Mouse (Mus musculus) heart, embryonic 15.5 days (tissue): Measurements from ENCODE around the gene Cuedc2. TPM values are rescaled to one million over a fixed set of nuclear protein-coding genes. Genes with fewer than 3 reads are reported as not detected.
A peak's percentile ranks its signal among the peaks of the same experiment; 100 is the strongest.

ENCODE experiments used
- ATAC-seq: fragments of 200-750 bp; cut with Nextera tagmentation; replicated peaks from 2 replicates; pipeline ENCODE4 v1.8.0; 2017; ENCODE audit warnings: low read depth, moderate TSS enrichment; ENCODE audit not compliant: insufficient number of reproducible peaks, insufficient read depth, low FRiP score
- H3K27ac ChIP-seq: fragments of 300-500 bp; sonication (generic); 2 replicates; pipeline ENCODE4 v1.5.1; 2015; ENCODE audit warnings: mild to moderate bottlenecking, inconsistent platforms
- H3K27me3 ChIP-seq: fragments of 300-500 bp; sonication (generic); 2 replicates; pipeline ENCODE4 v1.6.1; 2015; ENCODE audit warnings: inconsistent platforms
- H3K36me3 ChIP-seq: fragments of 300-500 bp; sonication (generic); 2 replicates; pipeline ENCODE4 v1.6.1; 2015; ENCODE audit warnings: mild to moderate bottlenecking, inconsistent platforms
- H3K4me1 ChIP-seq: fragments of 300-500 bp; sonication (generic); replicated peaks from 2 replicates; pipeline ENCODE4 v1.6.1; 2015; ENCODE audit warnings: inconsistent platforms
- H3K4me2 ChIP-seq: fragments of 300-500 bp; sonication (generic); 2 replicates; pipeline ENCODE4 v1.6.1; 2015; ENCODE audit warnings: inconsistent platforms, mild to moderate bottlenecking, moderate library complexity
- H3K4me3 ChIP-seq: fragments of 300-500 bp; sonication (generic); 2 replicates; pipeline ENCODE4 v1.5.1; 2015; ENCODE audit warnings: mild to moderate bottlenecking, inconsistent platforms
- H3K9ac ChIP-seq: fragments of 300-500 bp; sonication (generic); 2 replicates; pipeline ENCODE4 v1.6.1; 2015; ENCODE audit warnings: mild to moderate bottlenecking, inconsistent platforms
- H3K9me3 ChIP-seq: fragments of 300-500 bp; sonication (generic); replicated peaks from 2 replicates; pipeline ENCODE4 v1.6.1; 2016; ENCODE audit warnings: inconsistent platforms
- WGBS: fragments of 180-500 bp; shearing (Covaris S2); methylation state at CpG from one replicate; pipeline ENCODE4 v1.1.7; 2015; ENCODE audit warnings: mixed read lengths; 5-methylcytosine and 5-hydroxymethylcytosine counted together
- polyA plus RNA-seq: library from polyadenylated mRNA; unstranded; fragments of >200 nt; fragmentation: Nextera tagmentation; extraction: Ambion mirVana; gene quantifications from 2 replicates; pipeline ENCODE4 v1.2.1, GENCODE M21; 2015

Gene Cuedc2
- polyA plus RNA-seq, 1 experiment from 2014 or later: 118 TPM

DNA sequence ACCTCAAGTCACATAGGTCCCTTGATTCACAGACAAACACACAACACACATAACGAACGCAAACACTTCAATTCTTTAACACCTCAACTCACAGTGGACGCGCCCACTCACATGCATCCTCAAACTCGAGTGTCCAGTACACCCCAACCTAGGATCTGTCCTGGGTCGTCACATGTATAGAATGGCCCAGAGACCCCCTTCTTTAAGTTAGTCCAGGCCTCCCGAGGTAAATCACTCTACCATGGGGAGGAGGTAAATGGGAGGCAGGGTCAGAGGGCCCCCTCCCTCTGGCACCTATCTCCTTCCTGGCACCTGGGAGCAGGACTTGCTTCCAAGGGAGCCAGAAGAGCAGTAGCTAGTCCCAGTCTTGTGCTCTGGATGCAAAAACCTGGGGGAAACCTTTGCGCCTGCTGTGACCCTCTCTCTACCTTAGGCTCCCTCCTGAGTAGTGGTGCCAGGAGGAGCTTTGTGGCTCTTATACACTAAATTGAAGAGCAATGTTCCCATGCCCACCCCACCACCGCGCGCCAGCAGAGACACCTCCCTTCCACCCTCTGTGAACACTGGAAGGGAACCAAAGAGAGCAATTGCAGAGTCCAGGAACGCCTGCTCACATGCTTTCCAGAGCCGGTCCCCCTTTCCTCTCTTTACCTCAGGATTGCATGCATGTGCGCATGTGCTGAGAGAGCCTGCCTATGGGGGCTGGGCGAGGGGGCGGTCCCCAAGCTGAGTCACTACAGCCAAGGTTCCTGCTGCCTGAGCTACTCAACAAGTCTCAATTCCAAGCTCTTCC, 19.7 kb downstream of the Cuedc2 start:
- H3K4me3 ChIP-seq: peak overlapping the region; percentile 53
- no peak for ATAC-seq
- H3K27me3 ChIP-seq: peaks cover 95% of the 10 kb centered on the region
- no peak overlapping the region for H3K9ac ChIP-seq
- H3K4me1 ChIP-seq: peaks cover 45% of the 10 kb centered on the region
- no peaks in the 10 kb centered on the region for H3K9me3 ChIP-seq
- H3K36me3 ChIP-seq: no peaks in the 10 kb centered on the region
- H3K4me2 ChIP-seq: peak overlapping the region; percentile 36
- WGBS: 10% methylated on average over 16 of the region's 16 CpGs
- no peak overlapping the region for H3K27ac ChIP-seq

DNA sequence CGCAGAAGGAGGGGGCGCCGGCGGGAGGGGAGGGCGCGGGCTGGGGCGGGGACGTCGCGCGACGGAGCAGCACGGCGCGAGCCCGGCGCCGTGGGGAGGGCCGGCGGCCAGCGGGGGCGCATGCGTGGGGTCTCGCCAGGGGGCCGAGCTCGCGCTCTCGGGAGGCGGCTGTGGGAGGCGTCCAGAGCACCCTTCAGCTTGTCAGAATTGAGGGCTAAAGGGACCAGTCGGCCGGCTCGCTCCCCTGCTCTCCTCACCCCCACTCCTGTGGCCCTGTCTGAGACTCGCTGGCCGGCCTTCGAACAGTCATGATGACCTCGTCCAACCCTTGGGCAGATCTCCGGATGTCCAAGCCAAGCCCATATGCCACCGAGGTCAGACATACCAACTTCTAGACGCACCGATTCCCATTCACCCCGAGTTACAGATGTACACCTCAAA, 20.5 kb downstream of the Cuedc2 start:
- Histone ChIP-seq H3K9me3 (no peaks in the 10 kb centered on the region), H3K27ac (no peak overlapping the region), H3K36me3 (no peaks in the 10 kb centered on the region), H3K27me3 (peaks cover 95% of the 10 kb centered on the region), H3K4me3 (peak overlapping the region; percentile 53), H3K4me1 (peaks cover 45% of the 10 kb centered on the region), H3K9ac (peak overlapping the region; percentile 39), H3K4me2 (peak overlapping the region; percentile 84)
- 2% methylated on average over 33 of the region's 42 CpGs for WGBS
- ATAC-seq: peak; percentile 36

DNA sequence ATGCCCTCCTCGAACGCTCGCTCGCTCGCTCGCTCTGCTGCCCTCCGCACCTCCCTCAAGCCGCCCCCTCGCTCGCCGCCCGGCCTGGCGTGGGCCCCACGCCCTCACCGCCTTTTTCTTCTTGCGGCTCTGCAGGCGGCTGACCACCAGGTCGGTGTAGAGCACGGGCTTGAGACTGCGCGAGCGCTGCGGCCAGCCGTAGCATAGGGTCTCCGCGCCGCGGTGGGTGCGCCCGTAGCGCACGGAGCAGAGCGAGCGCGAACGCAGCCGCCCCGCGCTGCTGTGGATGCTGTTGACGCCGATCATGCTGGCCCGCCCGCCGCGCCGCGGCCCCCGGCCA, 21.0 kb downstream of the Cuedc2 start:
- H3K27ac ChIP-seq: no peak overlapping the region
- peak overlapping the region; percentile 53 for H3K4me3 ChIP-seq
- peaks cover under 1% of the 10 kb centered on the region; the same call in 1 of the 2 replicates for H3K36me3 ChIP-seq
- peak overlapping the region; percentile 39 for H3K9ac ChIP-seq
- WGBS: 1% methylated on average over 39 of the region's 48 CpGs
- peak; percentile 11; the same call in 1 of the 2 replicates for ATAC-seq
- H3K9me3 ChIP-seq: no peaks in the 10 kb centered on the region
- H3K27me3 ChIP-seq: peaks cover 93% of the 10 kb centered on the region
- peaks cover 45% of the 10 kb centered on the region for H3K4me1 ChIP-seq
- H3K4me2 ChIP-seq: peak overlapping the region; percentile 84

DNA sequence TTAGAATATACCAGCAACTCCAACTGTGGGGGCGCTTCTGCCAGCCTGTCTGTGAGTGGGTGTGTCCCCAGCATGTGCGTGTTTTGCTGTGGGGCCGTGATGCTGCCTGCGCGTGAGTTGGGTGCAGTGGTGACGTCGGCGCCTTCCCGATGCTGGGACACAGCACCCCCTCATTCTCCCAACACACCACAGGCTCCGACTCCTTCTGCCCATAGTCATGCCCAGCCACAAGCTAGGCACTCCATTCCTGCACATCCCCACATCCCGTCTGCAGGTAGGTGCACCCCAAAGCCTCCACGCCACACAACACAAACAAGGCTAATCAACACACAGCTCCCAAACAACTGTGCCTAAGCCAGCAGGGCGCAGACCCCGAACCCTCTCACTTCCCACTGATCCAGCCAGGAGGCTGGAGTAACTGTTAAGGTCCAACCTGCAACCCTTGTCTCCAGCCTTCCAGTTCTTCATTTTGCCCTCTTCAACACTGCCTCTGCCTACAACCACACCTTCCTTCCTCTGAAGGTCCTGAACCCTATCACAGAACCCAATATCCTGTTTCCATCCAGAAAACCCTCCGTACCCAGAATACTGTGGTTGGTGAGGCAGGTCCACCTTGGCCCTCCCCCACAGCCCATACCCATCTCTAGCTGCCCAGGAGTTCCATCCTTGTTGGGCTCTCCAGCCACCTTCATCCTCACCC, 21.5 kb downstream of the Cuedc2 start:
- 0 out of 2 replicates have a peak overlapping the region, but pooled peaks have one; percentile 39 for H3K9ac ChIP-seq
- WGBS: 34% methylated on average over 15 of the region's 15 CpGs

DNA sequence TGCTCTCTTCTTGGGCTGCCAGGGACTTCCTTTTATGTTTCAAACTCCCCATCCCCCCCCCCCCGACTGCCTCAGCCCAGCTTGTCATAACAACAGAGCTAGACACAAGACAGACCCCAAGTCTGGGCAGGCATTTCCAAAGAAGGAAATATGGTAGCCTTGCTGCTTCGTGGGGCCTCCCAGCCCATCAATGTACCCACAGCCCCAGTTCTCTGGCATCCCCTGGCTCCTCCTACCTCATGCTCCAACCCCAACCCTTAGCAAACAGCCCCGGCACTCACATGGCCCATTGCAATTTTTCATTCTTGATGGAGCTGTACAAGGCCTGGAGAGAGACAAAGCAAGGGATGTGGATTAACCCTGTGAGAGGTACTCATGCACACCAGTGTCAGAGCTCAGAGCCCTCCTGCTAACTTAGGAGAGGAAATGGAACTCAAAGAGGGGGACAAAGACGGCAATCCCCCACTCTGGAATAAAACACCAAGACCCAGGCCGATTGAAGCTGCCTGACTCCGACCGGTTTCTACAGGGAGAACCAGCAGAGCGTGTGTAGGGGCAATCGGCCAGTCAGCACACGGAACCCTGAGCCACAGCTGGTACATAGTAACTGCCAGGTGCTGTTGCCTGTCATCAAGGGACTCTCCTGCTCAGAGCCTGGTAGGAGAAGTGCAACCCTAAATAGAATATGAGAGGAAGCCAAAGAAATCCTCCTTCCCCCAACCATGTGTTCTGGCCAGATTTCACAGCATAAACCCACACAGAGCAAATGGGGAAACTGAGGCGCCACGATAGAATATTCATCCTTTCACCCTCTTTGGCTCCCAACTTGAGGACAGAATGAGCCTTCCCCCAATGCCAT, 22.5 kb downstream of the Cuedc2 start:
- WGBS: 39% methylated on average over 12 of the region's 12 CpGs
- Histone ChIP-seq H3K9me3 (no peaks in the 10 kb centered on the region), H3K27ac (no peak overlapping the region), H3K36me3 (peaks cover 16% of the 10 kb centered on the region), H3K4me1 (peaks cover 42% of the 10 kb centered on the region), H3K27me3 (peaks cover 86% of the 10 kb centered on the region), H3K9ac (no peak overlapping the region), H3K4me3 (no peak overlapping the region), H3K4me2 (0 out of 2 replicates have a peak overlapping the region, but pooled peaks have one; percentile 84)
- no peak for ATAC-seq

More for the DNA sequence above, 21.5 kb downstream of the Cuedc2 start:
- ATAC-seq: no peak
- peaks cover 6% of the 10 kb centered on the region; the same call in 1 of the 2 replicates for H3K36me3 ChIP-seq
- peaks cover 45% of the 10 kb centered on the region for H3K4me1 ChIP-seq
- no peak overlapping the region for H3K27ac ChIP-seq
- H3K9me3 ChIP-seq: no peaks in the 10 kb centered on the region
- H3K27me3 ChIP-seq: peaks cover 90% of the 10 kb centered on the region
- peak overlapping the region; percentile 53 for H3K4me3 ChIP-seq
- H3K4me2 ChIP-seq: peak overlapping the region; percentile 84

DNA sequence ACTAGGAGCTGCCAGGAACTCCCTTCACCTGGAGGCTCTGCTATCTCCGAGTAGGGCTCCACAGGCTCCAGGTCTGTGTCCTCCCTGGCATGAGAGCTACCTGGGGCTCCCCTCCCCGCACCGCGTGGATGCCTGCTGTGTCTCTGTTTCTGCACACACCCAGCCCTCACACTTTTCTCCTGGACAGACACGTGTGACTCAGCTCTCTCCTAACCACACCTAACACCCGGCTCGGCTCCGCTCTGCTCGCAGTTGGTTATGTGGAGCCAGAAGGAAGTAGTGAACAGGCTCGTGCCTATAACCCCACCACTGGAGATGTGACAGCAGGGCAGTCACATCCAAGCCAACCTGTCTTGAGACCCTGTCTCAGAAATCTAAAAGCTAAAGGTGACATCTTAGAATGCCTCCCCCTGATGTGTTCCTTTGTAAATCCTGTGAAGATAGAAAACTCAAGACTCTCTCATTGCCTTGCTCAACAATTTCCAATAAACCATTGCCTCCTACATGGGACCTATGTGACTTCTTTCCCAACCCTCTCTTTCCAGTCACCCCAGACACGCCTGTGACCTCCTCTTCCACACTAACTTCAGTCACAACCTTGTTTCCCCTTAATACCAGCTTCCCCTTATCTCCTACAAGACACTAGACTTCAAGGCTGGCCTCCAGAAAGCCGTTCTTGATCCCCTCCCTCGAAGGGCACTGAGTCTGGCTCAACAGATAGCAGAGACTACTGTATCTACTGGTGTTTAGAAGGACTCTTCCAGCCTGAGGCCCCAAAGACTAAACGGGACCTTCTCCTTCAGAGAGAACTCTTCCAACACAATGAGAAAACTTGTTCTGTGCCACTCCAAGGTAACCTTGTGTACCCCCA, 23.4 kb downstream of the Cuedc2 start:
- H3K4me1 ChIP-seq: peaks cover 42% of the 10 kb centered on the region
- H3K27me3 ChIP-seq: peaks cover 81% of the 10 kb centered on the region
- H3K4me2 ChIP-seq: no peak overlapping the region
- H3K36me3 ChIP-seq: peaks cover 25% of the 10 kb centered on the region
- H3K4me3 ChIP-seq: no peak overlapping the region
- no peak overlapping the region for H3K9ac ChIP-seq
- WGBS: 30% methylated on average over 14 of the region's 14 CpGs
- no peak overlapping the region for H3K27ac ChIP-seq
- no peak for ATAC-seq
- H3K9me3 ChIP-seq: no peaks in the 10 kb centered on the region

DNA sequence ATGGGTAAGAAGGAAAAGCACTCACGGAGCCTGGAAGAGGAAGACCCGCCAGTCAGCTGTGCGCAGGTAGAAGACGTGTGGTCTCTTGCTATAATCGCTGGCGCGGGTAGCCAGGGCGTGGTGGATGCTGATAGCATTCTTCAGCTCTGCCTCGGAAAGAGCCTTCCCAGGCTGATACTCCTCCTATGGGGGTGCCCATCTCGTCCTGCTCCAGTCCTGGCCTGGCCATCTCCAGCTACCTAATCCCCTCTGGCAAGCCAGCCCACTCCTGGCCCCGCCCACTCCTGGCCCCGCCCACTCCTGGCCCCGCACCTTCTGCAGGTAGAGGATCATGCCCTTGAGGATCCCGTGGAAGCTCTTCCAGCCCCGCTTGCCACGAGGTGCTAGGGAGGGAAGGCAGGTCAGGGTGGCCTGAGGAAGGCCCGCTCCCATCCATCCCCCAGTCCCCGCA, 24.3 kb downstream of the Cuedc2 start:
- H3K4me2 ChIP-seq: no peak overlapping the region
- ATAC-seq: no peak
- no peak overlapping the region for H3K27ac ChIP-seq
- WGBS: 18% methylated on average over 18 of the region's 18 CpGs
- peaks cover 44% of the 10 kb centered on the region for H3K4me1 ChIP-seq
- H3K4me3 ChIP-seq: no peak overlapping the region
- no peaks in the 10 kb centered on the region for H3K9me3 ChIP-seq
- peaks cover 31% of the 10 kb centered on the region for H3K36me3 ChIP-seq
- no peak overlapping the region; the same call in 1 of the 2 replicates for H3K9ac ChIP-seq
- peaks cover 78% of the 10 kb centered on the region for H3K27me3 ChIP-seq

DNA sequence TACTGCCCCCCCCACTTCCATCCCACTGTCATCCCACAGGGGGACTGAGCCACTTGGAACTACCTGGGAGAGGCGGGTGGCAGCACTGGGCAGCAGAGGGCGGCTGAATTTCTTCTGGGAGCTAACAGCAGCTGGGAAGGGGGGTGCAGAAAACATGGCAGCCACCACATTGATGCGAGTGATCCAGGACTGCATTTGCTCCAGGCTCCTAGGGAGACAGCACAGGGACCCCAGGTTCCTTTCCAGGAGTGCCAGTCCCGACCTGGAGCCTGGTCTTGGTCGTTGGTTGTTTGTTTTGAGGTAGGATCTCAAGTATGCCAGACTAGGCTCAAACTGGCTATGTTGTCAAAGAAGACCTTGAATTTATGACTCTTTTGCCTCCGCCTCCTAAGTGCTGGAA, 24.9 kb downstream of the Cuedc2 start:
- Histone ChIP-seq H3K4me3 (no peak overlapping the region), H3K4me1 (peaks cover 44% of the 10 kb centered on the region), H3K9me3 (no peaks in the 10 kb centered on the region), H3K4me2 (no peak overlapping the region), H3K9ac (no peak overlapping the region; the same call in 1 of the 2 replicates), H3K36me3 (peaks cover 31% of the 10 kb centered on the region), H3K27me3 (peaks cover 72% of the 10 kb centered on the region), H3K27ac (no peak overlapping the region)
- no peak for ATAC-seq
- WGBS: 69% methylated on average over 6 of the region's 6 CpGs

DNA sequence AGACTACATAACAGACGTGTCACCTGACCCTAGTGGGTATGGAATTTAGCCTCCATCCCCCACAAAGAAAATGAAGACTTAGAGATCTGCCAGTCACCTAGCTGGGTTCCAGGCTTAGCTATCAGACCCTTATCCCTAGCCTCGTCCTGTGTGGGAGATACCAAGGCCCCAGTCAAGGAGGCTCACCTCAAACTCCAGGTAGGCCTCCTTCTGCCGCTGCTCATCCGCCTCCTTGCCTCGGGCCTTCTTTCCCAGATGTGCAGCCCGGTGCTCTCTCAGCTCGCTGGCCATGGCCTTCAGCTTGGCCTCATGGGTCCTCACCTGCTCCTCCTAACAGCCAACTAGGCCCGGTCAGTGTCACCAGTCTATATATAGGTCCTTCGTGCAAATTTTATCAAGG, 25.4 kb downstream of the Cuedc2 start:
- WGBS: 83% methylated on average over 9 of the region's 9 CpGs
- Histone ChIP-seq H3K27me3 (peaks cover 67% of the 10 kb centered on the region), H3K4me1 (peaks cover 40% of the 10 kb centered on the region), H3K9me3 (no peaks in the 10 kb centered on the region), H3K4me2 (no peak overlapping the region), H3K9ac (no peak overlapping the region), H3K4me3 (no peak overlapping the region), H3K36me3 (peaks cover 33% of the 10 kb centered on the region), H3K27ac (no peak overlapping the region)
- no peak for ATAC-seq

DNA sequence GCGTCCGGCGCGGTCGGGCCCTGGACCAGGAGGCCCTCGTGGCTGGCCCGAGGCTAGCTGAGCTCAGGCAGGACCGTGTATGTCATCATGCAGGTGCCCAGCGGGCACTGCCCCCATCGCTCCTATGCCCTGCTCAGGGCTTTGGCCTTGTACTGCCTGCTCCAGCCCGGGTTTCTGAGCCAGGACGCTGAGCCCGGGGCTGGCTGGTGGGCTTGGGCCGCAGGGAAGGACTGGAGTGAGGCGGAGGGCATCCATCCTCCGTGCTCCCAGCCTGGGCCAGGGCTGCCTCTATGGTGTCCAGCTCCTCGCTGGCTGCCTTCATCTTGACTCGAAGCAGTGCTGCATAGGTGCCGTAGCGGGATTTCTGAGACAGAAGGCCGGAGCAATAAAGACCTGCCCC, 25.9 kb downstream of the Cuedc2 start:
- H3K4me1 ChIP-seq: peaks cover 35% of the 10 kb centered on the region
- no peaks in the 10 kb centered on the region for H3K9me3 ChIP-seq
- H3K36me3 ChIP-seq: peaks cover 38% of the 10 kb centered on the region
- H3K4me3 ChIP-seq: no peak overlapping the region
- peaks cover 67% of the 10 kb centered on the region for H3K27me3 ChIP-seq
- no peak overlapping the region for H3K9ac ChIP-seq
- no peak overlapping the region for H3K27ac ChIP-seq
- WGBS: 89% methylated on average over 21 of the region's 21 CpGs
- ATAC-seq: no peak
- H3K4me2 ChIP-seq: no peak overlapping the region
